Comparison of ENCODE assay signal across 7 mouse cellular contexts in the genomic region with DNA sequence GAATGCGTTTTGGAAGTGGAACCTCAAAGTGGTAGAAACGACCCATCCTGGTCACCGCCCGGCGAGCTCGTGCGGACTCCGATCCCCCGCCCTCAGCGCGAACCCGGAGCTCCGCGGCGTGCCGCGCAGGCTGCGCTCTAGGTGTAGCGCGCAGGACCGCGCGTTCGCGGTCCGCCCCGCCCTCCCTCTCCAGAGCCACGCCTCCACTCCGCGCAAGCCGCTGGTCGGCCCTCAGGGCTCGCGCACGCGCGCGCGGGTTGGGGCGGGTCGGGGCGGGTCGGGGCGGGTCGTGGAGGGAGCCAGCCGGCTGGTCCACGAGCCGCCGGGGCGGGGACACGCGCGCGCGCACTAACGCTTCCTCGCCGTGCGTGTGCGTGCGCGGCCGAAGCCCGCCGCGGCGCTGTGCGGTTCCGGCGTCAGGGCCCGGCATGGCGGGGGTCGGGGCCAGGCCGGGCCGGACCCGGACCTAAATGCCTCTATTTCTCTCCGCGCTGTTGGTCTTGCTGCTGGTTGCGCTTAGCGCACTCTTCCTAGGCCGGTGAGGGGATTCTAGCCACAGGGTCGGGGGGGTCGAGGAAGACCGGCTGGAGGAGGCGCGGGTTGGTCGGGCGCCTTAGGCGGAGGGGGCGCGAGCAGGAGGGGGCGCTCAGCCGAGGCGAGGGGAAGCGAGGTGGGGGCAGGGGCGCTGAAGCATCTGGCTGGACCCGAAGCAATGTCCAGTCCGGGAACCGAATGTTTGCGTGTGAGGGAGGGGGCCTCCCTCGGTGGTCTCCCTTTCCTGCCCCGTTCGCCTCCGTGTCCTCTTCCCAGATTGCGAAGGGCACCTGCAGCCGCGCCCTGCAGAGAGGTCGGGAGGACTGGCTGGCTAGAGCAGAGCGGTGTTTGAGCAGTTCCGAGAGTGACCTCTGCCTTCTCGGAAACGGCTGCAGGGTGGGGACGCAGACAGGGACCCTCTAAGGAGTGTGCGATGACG. TPM values are rescaled to one million over a fixed set of nuclear protein-coding genes. Genes with fewer than 3 reads are reported as not detected.
A peak's percentile ranks its signal among the peaks of the same experiment; 100 is the strongest.
DNase-seq lines count a peak whose midpoint lies in the region; ATAC-seq lines count a peak whose summit lies in the region.

A gene (plus strand): TSS at position 373 of the 973 bp plus-strand sequence.

- peak; percentile 97 for DNase-seq in adrenal gland, postnatal 14 days
- peak; percentile 95 for DNase-seq in embryonic facial prominence, embryonic 11.5 days (ENCODE audit: low spot score)
- peak; percentile 100 for DNase-seq in heart, adult 11 months
- DNase-seq in kidney, adult 18-20 months: peak; percentile 91
- peak; percentile 95 for DNase-seq in limb, embryonic 11.5 days (ENCODE audit: low spot score)
- DNase-seq in midbrain, embryonic 14.5 days: peak; percentile 98
- DNase-seq in spleen, adult 18-20 months: peak; percentile 90 to 94

- H3K9ac ChIP-seq in embryonic facial prominence, embryonic 11.5 days (replicated peaks; ENCODE audit: low read length): peak within 1 kb of the TSS; percentile 66
- H3K9ac ChIP-seq in limb, embryonic 11.5 days (ENCODE audit: low read length): peak within 1 kb of the TSS; percentile 72
- H3K9ac ChIP-seq in midbrain, embryonic 14.5 days (replicated peaks; ENCODE audit: low read length): peak within 1 kb of the TSS; percentile 76

- H3K4me3 ChIP-seq in embryonic facial prominence, embryonic 11.5 days (ENCODE audit: low read depth, low read length): peak within 1 kb of the TSS; percentile 67
- H3K4me3 ChIP-seq in limb, embryonic 11.5 days (ENCODE audit: low read depth, low read length): peak within 1 kb of the TSS; percentile 70
- H3K4me3 ChIP-seq in midbrain, embryonic 14.5 days (replicated peaks; ENCODE audit: low read depth, low read length): peak within 1 kb of the TSS; percentile 87

- H3K9me3 ChIP-seq in embryonic facial prominence, embryonic 11.5 days (replicated peaks; ENCODE audit: control insufficient read depth, low read length): no peaks in the 10 kb centered on the region
- no peaks in the 10 kb centered on the region for H3K9me3 ChIP-seq in limb, embryonic 11.5 days (ENCODE audit: control insufficient read depth, low read length)
- no peaks in the 10 kb centered on the region for H3K9me3 ChIP-seq in midbrain, embryonic 14.5 days (ENCODE audit: control insufficient read depth, low read length)

- no peaks in the 10 kb centered on the region; the same call in 1 of the 2 replicates for H3K27me3 ChIP-seq in embryonic facial prominence, embryonic 11.5 days (ENCODE audit: control insufficient read depth, insufficient read depth, low read length)
- H3K27me3 ChIP-seq in limb, embryonic 11.5 days (ENCODE audit: control insufficient read depth, insufficient read depth, low read length): no peaks in the 10 kb centered on the region; the same call in 1 of the 2 replicates
- H3K27me3 ChIP-seq in midbrain, embryonic 14.5 days (ENCODE audit: control insufficient read depth, insufficient read depth, low read length): no peaks in the 10 kb centered on the region

- 0 out of 2 replicates have a peak within 1 kb of the TSS, but pooled peaks have one; percentile 15 for H3K27ac ChIP-seq in embryonic facial prominence, embryonic 11.5 days (replicated peaks; ENCODE audit: low read depth, low read length)
- peak within 1 kb of the TSS; percentile 70 for H3K27ac ChIP-seq in limb, embryonic 11.5 days (replicated peaks; ENCODE audit: low read depth, low read length)
- H3K27ac ChIP-seq in midbrain, embryonic 14.5 days (replicated peaks; ENCODE audit: low read depth, low read length): peak within 1 kb of the TSS; percentile 82

- H3K36me3 ChIP-seq in embryonic facial prominence, embryonic 11.5 days (replicated peaks; ENCODE audit: control insufficient read depth, insufficient read depth, low read depth, low read length): peaks cover 9% of the 10 kb centered on the region
- peaks cover 19% of the 10 kb centered on the region for H3K36me3 ChIP-seq in limb, embryonic 11.5 days (ENCODE audit: control insufficient read depth, insufficient read depth, low read length)
- peaks cover 30% of the 10 kb centered on the region for H3K36me3 ChIP-seq in midbrain, embryonic 14.5 days (ENCODE audit: control insufficient read depth, insufficient read depth, low read length)

- peak within 1 kb of the TSS; percentile 43 for H3K4me2 ChIP-seq in embryonic facial prominence, embryonic 11.5 days (ENCODE audit: low read depth, low read length)
- peak within 1 kb of the TSS; percentile 83 for H3K4me2 ChIP-seq in limb, embryonic 11.5 days (ENCODE audit: low read depth, severe bottlenecking)
- peak within 1 kb of the TSS; percentile 81 for H3K4me2 ChIP-seq in midbrain, embryonic 14.5 days (ENCODE audit: low read length)

- no peaks in the 10 kb centered on the region for H3K4me1 ChIP-seq in embryonic facial prominence, embryonic 11.5 days (ENCODE audit: control insufficient read depth, insufficient read depth, low read length)
- H3K4me1 ChIP-seq in limb, embryonic 11.5 days (ENCODE audit: control insufficient read depth, insufficient read depth, low read length): peaks cover 5% of the 10 kb centered on the region; the same call in 1 of the 2 replicates
- 0 out of 2 replicates have a peak, but pooled peaks cover 4% of the 10 kb centered on the region for H3K4me1 ChIP-seq in midbrain, embryonic 14.5 days (ENCODE audit: control insufficient read depth, insufficient read depth, low read length)

- under 1% methylated on average over 109 of the region's 115 CpGs for WGBS in embryonic facial prominence, embryonic 11.5 days
- 1% methylated on average over 95 of the region's 115 CpGs for WGBS in limb, embryonic 11.5 days
- WGBS in midbrain, embryonic 14.5 days: under 1% methylated on average over 96 of the region's 115 CpGs

- ATAC-seq in embryonic facial prominence, embryonic 11.5 days (replicated peaks; ENCODE audit: insufficient number of reproducible peaks, low FRiP score, low TSS enrichment, low read depth): peak; percentile 91
- ATAC-seq in limb, embryonic 11.5 days (ENCODE audit: insufficient number of reproducible peaks, low FRiP score, low TSS enrichment, low read depth): peak; percentile 91
- peak; percentile 97 for ATAC-seq in midbrain, embryonic 14.5 days (ENCODE audit: low FRiP score, low TSS enrichment)

RNA-seq across cellular contexts. Expression of the gene that starts here (rescaled TPM):
- 146 and 153 TPM in 2 replicates for total RNA-seq in adrenal gland, postnatal 14 days (2021)
- 59.7 and 66.9 TPM in 2 replicates for polyA plus RNA-seq in embryonic facial prominence, embryonic 11.5 days (2014; fragmentation: Nextera tagmentation; extraction: Ambion mirVana)
- 71.5 and 72.6 TPM in 2 replicates for polyA plus RNA-seq in limb, embryonic 11.5 days (2014; fragmentation: Nextera tagmentation; extraction: Ambion mirVana)
- polyA plus RNA-seq in midbrain, embryonic 14.5 days (2014; fragmentation: Nextera tagmentation; extraction: Ambion mirVana): 52.8 and 72.1 TPM in 2 replicates

Comparison
In these comparisons a context has a peak if more than half of its experiments do, and no peak if none do; other contexts are left out.
1. Peak in every context shown above with its lines: DNase-seq, ATAC-seq, H3K4me3 ChIP-seq and H3K27ac ChIP-seq.
2. H3K27ac ChIP-seq: peak in every context shown above with its lines; median percentile 82 in midbrain, embryonic 14.5 days; 70 in limb, embryonic 11.5 days; 15 in embryonic facial prominence, embryonic 11.5 days.